Mouse (Mus musculus): ENCODE results near the gene Tlx2.

Gene Tlx2

DNA sequence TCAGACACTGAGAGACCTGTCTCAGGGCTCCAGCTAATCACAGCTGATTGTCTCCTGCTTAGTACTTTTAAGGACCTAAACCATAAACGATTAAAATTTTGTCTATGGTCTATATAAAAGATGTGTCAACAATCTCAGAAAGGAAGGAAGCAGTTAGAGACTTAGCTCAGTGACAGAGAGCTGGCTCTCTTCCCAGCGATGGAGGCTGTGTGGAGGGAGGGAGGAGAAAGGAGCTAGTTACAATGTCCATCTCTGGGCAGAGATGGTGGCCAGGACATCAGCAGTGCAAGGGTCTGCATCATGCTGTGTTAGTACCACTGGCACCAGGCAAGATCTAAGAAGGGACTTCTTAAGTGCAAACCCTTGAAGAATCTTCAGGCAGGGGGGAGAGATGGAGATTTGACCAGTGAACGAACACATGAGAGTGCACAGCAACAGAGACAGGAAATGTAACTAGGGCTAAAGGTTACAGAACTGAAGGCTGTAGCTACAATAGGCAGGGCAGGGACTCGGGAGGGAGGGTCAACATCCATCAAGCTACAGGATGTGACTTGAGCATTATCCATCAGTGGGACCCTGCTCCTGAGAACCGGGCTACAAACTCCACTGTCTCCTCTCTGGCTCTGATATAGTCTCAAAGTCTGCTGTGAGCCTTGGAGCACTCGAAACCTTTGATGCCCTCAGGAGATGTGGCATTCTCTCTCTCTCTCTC, 22.5 kb upstream of the Tlx2 start:
- no peak for DNase-seq (ENCODE audit: low spot score in 2 of 2)

DNA sequence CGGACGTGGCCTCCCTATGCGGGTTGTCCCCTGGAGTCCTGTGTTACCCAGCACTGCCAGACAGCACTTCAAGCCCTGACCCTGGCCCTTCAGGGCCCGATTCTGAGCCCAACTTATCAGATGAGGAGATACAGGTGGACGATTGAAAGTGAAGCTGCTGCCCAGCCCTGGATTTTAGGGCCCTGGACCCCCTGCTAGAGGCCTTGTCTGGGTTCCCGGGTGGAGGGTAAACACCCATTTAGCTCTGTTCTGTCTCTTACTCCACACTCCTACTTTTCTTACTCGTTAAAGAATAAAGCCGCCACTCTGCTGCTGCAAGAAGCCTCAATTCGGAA, 17.8 kb upstream of the Tlx2 start:
- DNase-seq (ENCODE audit: low spot score in 2 of 2), result no peak

DNA sequence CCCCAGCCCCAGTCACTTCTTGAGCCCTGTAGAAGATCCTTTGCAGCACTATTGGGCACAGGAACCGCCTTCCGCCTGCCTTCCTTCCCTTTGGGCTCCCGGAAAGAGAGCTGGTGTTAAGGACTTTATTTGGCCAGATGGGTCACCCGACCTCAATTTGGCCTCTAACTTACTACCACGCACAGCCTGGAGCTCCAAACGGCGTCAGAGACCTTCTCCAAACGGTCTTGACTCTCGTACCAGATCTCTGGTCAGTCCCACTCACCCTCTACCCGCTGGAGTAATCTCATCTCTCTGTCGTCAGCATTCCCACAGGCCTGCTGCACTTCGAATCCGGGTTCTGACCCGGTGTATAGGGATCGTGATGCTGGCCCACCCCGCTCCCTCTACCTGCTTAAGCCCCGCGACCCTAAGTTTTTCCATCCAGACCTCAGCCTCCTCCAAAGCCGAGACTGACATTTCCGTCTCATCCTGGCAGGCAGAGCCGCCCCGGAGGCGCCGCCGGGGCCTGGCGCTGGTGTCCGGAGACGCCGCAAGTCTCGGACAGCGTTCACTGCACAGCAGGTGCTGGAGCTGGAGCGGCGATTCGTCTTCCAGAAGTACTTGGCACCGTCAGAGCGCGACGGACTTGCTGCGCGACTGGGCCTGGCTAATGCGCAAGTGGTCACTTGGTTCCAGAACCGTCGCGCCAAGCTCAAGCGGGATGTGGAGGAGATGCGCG, 17.3 kb upstream of the Tlx2 start:
- DNase-seq (ENCODE audit: low spot score in 2 of 2), result no peak

DNA sequence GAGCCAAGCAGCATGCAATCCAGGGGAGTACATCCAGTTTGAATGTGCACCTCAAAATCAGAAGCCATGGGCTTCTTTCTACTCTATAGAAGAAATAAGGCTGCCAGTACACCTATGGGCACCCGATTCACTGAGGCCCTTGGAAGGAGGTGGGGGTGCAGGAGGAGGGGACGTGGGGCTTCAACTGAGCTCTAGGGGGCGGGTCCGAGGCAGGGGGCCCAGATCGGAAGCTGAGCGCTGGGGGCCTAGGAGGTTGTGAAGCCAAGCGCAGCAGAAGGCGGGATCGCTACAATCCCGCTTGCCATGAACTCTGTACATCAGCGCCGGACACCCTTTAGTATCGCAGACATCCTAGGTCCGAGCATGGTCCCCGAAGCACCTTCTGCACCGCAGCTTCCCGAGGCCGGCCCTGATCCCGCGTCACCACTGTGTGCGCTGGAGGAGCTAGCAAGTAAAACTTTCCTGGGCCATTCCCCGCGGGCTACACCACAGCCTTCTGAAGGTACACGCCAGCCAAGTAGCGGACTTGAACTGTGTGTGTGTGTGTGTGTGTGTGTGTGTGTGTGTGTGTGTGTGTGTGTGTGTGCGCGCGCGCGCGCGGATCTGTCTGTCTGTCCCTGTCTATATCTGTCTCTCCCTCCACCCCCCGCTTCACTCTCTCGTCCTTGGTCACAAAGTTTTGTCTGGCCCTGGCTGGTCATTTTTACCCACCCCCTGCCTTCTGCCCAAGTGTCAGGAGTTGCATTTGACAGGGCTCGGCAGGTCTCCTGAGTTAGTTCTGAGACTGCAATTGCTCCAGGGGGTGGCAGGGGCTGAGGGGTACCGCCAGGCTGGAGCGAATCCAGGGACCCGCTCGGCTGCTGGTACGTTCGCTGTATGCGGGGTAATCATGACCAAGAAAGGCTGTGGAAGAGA, 16.3 kb upstream of the Tlx2 start, which contains the start of gene Lbx2:
TSS of gene Lbx2 (plus strand) at position 247 of the 915 bp plus-strand sequence.
- no peak for DNase-seq (ENCODE audit: low spot score in 2 of 2)

DNA sequence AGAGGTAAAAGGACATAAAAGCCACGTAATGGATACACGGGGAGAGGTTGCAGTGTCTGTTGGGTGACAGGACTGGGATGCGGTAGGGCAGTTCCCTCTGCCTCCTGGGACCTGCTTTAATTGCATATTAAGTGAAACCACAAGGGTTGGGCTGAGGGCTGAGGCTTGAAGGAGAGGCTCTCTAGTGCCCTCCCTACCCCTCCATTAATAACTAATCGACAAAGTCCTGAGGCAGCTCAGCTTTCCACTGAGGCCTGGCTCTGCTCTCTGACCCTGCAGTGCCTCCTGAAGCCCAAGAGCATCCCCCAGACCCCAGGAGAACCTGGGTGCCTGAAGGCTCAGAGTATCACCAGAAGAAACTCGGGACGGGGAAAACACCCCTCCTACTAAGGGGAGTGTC, 14.4 kb upstream of the Tlx2 start:
- DNase-seq (ENCODE audit: low spot score in 2 of 2), result no peak

DNA sequence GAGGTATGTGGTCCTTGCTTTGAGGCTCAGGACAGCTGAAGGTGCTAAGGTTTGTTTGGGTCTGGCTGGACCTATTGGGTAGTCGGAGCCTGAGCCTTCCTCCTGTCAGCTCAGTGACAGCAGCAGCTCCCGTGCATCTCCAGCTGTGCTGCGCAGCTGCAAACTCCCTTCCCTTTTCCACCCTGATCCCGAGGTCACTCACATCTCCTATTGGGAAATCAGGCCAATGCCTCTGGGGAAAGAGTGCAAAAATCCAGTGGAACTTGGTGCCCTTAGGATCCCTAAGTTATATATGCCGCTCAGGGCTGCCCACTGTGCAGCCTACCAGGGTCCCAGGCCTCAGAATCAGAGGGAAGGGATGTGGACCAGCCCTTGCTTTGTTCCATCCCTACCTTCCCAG, 13.4 kb upstream of the Tlx2 start:
- DNase-seq (ENCODE audit: low spot score in 2 of 2), result no peak

DNA sequence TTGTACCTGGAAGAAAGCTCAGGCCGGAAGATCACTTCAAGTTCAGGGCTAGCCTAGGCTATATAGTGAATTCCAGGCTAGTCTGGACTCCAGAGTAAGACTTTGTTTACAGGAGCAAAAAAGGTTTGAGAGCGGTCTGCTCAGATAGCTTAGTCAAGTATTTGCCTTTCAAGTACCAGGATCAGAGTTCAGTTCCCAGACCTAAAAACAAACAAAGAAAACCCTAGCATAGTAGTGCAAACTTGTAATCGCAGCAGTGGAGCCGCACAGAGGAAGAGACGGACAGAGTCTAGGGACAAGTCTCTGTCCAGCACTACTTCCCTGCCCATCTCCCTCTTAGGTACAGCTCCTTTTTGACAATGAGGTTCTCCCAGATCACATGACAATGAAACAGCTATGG, 10.1 kb upstream of the Tlx2 start:
- no peak for DNase-seq (ENCODE audit: low spot score in 2 of 2)

DNA sequence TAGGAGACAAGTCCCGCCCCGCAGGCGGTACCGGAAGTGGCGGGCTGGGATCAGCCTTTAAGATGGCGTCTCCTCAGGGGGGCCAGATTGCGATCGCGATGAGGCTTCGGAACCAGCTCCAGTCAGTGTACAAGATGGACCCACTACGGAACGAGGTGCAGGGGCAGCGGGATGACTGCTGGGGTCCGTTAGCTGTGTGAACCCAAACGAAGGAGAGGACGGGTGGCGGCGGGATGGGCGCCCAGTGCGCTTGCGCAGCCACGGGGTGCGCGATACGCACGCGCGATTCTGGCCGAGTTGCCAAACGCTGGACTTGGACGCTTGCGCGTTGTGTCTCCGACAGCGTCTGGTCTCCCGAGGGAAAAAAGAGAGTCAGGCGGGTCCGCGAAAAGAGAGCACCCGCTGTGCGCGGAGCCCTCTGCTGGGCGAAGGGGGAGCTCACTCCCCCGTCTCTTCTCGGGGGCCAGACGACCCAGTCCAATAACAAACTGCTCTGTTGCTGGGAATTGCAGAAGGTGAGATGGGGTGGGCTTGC, 8.3 kb upstream of the Tlx2 start:
- peak; percentile 96 to 99 for DNase-seq (ENCODE audit: low spot score in 2 of 2)

DNA sequence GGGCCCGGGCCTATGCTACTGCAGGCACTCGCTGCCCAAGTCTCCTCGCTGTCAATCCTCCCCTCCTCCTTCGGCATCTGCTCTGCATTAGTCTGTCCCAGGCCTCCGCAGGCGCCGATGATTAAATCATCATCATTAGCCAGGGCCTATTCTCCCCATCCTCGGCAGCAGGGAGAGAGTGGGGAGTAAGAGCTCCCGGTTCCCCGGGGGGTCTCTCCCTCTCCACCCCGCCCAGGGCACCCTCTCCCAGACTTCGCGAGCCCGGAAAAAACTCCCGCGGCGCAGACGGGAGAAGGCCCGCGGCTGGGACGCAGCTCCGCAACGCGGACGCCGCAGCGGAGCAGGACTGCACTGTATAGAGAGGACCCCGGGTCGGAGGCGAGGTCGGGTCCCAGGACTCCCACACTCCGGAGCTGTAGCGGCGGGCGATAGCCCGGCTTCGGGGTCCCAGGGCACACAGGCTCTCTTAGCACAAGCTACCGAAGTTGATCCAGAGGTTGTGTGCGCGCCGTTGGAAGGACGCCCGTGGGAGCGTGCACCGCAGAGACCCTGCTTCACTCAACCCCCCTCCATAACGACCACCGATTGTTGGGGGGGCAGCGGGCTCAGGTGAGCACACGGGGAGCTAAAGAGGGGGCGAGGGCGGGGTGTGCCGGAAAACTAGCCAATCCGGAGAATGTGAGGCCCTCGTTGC, 7.7 kb upstream of the Tlx2 start, which contains the start of gene Pcgf1:
TSS of gene Pcgf1 (plus strand) at position 240 of the 694 bp plus-strand sequence.
- DNase-seq (ENCODE audit: low spot score in 2 of 2), result peak in 1 of 2 experiments; percentile 53

DNA sequence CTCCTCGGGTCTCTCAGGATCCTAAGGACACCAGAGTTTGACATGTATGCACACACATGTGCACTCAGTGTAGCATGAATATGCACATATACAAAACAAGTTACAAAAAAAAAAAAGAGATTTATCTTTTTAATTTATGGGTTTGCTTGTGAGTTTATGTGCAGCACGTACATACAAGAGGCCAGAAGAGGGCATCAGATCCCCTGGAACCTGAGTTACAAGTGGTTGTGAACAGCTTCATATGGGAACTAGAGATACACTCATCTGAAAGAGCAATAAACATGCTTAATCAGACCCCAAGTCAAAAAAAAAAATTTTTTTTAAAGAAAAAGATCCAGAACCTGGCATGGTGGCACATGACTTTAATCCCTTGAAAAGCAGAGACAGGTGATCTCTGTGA, 4.9 kb upstream of the Tlx2 start:
- no peak for DNase-seq (ENCODE audit: low spot score in 2 of 2)

DNA sequence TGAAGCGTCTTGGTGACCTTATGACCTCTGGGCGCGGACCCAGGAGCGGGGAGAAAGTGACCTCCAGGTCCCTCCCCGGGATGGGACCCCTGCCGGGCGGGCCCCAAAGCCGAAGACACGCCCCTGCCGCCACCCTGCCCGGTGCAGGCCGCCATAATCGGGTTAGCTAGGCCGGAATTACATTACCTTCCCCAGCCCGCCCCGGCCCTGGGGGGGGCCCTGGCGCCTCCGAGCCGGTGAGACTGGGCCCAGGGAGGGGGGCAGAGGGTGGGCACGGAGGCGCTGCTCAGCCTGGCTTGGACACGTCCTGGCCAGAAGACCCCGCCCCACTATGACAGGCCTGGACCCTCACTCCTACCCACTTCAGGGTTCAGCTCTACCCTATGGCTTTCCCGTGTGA, 1.1 kb upstream of the Tlx2 start:
- no peak for DNase-seq (ENCODE audit: low spot score in 2 of 2)

DNA sequence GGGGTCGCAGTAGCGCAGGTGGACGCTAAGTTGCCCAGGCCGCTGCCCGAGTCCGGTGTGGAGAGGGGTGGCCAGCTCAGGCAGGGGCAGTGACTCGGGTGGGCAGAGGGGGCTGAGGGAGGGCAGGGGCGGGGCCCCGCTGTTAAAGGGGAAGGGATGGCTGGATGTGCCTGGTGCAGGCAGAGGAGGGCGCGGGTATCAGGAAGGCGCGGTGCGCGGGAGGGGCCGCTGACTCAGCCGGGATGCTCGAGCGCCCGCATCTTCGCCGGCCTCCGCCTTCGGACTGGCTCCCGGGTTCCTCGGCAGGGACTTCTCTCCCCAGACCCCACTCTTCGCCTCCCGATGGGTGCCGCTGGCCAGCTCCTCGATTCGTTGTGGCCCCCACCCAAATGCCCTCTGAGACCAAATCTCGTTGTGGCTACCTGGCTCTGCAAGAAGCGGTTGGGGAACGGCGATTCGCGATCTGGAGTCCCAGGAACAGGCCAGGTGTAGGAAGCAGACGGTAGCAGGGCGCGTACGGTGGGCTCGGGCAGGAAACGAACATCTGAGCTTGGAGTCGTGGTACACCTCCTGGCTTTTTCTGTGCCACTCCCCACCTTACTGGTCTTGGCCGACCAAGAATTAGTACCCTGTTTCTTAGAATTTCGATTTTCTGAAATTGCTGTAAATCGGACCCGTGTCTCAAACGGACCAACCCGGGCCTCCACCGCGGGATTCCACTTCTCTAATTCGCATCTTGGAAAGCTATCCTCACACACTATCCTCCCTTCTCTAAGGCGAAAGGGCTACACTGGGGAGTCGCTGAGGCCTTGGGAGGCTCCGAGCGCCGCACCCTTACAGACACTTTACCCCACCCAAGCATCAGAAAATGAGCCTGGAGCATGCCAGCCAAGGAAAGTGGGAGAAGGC, 472 bp upstream of the Tlx2 start:
- no peak for DNase-seq (ENCODE audit: low spot score in 2 of 2)

DNA sequence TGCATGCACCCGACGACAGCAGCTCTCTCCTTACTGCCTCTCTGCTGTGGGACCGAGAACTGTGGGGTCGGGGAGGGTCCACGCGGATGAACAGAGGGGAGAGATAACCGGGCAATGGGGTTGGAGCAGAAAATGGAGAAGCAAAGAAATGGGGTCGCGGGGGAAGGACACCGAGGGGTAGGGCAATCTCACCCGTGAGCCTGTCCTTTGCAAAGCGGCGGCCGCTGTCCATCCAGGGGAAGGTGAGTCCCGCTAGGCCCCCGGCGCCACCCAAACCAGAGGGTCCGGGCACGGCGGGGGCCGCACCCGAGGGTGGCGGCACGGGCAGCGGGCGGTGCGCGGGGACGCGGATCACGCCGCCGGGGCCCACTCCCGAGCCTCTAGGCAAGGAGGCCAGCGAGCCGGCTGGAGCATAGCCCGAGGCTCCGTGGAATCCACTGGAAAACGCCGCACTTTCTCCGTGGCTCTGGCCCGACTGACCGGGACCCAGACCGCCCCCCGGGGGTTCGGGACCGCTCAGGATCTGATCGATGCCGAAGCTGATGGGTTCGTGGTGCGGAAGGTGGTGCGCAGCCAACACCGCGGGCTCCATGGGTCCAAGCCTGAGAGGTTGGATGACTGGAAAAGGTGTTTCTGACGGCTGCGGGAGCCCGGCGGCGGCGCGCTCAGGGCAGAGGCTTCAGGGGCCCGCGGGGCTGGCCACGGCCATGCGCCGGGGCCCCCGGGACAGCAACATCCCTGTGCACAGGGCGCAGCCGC, 426 bp downstream of the Tlx2 start:
- DNase-seq (ENCODE audit: low spot score in 2 of 2), result no peak

DNA sequence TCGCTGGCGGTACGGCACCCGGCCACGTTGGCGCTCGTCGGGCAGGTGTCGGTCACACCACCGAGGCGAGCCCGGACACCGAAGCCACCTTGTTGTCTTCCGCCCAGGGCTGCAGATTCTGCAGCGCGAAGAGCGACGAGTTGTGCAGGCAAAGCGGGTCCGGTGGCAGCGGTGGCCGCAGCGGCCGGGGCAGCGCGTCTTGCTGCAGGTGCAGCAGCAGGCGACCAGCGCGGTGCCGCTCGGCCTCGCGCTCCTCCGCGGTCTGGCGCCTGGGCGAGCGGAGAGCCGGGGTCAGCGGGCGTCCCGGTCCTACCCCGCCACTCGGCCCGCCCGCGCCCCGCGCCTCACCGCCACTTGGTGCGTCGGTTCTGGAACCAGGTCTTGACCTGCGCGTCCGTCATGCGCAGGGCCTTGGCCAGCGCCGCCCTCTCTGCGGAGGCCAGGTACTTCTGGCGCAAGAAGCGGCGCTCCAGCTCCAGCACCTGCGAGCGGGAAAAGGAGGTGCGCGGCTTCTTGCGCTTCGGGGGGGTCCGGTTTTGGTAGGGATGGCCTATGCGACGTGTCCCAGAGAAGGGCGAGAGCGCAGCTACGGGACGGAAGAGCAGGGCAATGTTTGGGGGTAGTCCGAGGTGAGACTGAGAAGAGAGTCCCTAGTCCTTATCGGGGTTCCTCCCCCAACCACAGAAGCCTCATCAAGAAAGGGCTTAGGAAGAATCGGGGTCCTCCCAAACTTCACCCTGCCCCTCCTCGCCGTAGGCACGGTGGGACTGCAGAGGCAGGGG, 1.2 kb downstream of the Tlx2 start:
- DNase-seq (ENCODE audit: low spot score in 2 of 2), result no peak

DNA sequence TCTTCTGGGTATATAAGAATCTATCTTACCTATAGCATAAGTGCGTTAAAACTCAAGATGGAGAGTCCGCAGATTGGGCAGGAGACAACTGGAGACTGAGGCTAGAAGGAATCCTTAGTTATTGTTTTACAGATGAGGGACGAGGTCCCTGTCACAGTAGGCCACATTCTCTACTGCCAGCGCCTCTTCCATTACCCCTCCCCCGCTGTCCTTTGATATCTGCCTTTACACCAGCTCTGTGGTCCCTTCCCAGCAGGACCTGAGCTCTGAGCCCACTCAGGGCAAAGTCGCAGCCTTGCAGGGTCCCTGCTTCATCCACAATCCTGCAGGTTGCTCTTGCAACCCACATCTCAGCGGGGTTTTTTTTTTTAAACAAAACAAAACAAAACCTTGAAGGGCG, 1.9 kb downstream of the Tlx2 start:
- no peak for DNase-seq (ENCODE audit: low spot score in 2 of 2)

DNA sequence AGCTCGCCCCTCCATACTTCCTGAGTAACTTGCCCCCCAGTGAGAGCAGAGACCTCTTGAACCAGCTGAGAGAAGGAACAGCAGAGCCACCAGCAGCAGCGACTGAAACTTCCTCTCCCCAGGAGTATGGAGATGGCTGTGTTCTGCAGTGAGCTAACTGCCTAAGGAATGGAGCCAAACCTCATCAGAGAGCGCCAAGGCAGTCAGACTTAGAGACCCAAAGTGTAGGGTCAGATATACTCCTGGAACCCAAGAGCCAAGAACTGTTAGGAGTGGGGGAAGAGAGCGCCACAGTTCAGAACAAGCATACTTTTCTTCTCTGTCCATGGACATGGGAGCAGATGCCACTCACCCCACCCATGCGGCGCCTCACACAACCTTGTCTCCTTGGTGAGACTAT, 3.7 kb downstream of the Tlx2 start:
- DNase-seq (ENCODE audit: low spot score in 2 of 2), result no peak

DNA sequence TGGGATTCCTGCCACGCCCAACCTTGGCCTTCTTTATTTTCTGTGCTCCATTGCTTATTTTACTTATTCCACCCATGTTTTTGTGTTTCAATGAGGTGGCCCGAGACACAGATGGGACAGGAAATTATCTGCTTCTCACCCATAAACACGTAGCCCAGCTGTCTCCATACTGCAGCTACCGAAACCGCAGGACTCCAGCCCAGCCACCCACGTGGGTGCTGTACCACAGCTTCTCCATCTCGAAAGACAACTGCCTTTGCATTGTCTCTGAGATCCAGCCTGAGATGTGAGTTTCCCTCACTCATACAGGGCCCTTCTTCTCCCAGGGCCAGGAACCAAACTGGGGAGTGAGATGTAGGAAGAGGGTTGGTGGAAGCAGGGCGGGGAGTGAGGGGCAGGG, 4.1 kb downstream of the Tlx2 start:
- no peak for DNase-seq (ENCODE audit: low spot score in 2 of 2)

DNA sequence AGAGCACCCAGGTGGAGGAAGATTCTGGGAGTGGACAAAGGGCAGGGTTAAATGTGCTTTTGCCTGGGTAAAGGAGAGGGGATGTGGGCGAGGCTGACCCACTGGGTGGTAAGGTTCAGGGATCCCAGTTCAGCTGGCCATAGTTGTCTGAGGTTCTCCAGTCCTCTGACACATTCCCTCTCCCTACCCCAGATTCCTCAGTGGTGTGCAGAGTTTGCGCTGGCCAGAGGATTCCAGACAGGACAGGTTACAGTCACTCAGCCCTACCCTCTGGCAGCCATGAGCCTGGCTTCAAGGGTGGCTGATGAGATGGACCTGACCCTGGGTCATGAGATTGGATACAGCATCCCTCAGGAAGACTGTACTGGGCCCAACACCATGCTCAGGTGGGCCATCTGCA, 11.4 kb downstream of the Tlx2 start:
- DNase-seq (ENCODE audit: low spot score in 2 of 2), result no peak

DNA sequence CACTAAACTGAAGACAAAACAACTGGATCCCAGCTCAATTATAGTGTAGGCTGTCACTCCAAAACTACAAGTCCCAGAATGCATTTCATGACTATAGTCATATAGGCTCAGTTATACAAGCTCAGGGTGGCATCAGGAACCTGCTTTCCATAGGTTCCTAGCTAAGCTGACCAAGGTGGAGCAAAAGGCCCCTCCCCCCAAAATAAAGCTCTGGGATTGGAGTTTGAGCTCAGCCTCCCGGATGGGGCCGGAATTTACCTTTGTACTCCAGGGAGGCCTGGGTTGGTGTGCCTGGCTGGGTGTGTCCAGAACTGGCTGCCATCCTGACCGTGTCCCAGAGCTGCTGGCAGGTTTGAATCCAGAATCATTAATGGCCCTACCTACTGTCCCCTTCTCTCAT, 12.3 kb downstream of the Tlx2 start, which contains the start of gene Dqx1:
TSS of gene Dqx1 (plus strand) at position 55 of the 400 bp plus-strand sequence.
- no peak for DNase-seq (ENCODE audit: low spot score in 2 of 2)

All from urinary bladder, postnatal 4 days (tissue).